Mouse (Mus musculus): ENCODE data around the gene Synj2. TPM values are rescaled to one million over a fixed set of nuclear protein-coding genes. Genes with fewer than 3 reads are reported as not detected.
"Not testable (repeated sequence)": the region's sequence is repeated elsewhere in the genome, so short reads cannot be mapped to it uniquely, and the experiment has no call there.

Gene Synj2
- polyA plus RNA-seq, 1 experiment = 1.6 TPM

GRCm38 (mm10) chr17:6020636-6021035 is 79.6 kb downstream of the Synj2 start:
- no peak for DNase-seq (ENCODE audit: low read depth in 1 of 2, low spot score in 2 of 2)
- WGBS = 78% methylated on average over 7 of the region's 7 CpGs
- Histone ChIP-seq H3K27me3 (ENCODE audit: control insufficient read depth, insufficient read depth, low read length) (no peaks in the 10 kb centered on the region), H3K36me3 (ENCODE audit: control insufficient read depth, insufficient read depth, low read length) (no peaks in the 10 kb centered on the region), H3K4me3 (ENCODE audit: extremely low read depth, insufficient read depth, insufficient read length) (no peak overlapping the region), H3K27ac (ENCODE audit: insufficient read depth, low read length) (no peak overlapping the region), H3K4me1 (ENCODE audit: control insufficient read depth, insufficient read depth, insufficient read length) (peaks cover 5% of the 10 kb centered on the region; the same call in 1 of the 2 replicates)
- no peak for TF ChIP-seq CTCF (IDR thresholded peaks at IDR 0.05; ENCODE audit: extremely low read depth, insufficient read depth, insufficient read length, insufficient replicate concordance)
- no peak for TF ChIP-seq POLR2A (IDR thresholded peaks at IDR 0.05; ENCODE audit: low read depth, low read length)

DNA sequence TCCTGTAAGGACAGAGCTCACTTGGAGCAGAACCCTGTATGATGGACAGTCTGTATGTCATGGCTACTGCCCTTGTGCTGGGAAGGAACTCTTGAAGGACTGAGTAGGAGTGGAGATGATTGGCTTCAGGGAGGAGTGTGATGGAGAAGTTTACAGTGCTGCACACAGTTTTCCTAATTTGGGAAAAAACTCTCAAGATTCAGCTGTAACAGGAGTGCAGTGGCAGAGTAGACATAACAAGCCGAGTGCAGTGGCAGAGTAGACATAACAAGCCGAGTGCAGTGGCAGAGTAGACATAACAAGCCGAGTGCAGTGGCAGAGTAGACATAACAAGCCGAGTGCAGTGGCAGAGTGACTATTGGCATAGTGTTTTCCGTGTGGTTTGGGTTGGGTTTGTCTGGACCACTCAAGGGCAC is 80.3 kb downstream of the Synj2 start:
- WGBS = 57% methylated on average over 5 of the region's 5 CpGs
- not testable (repeated sequence) for DNase-seq (ENCODE audit: low read depth in 1 of 2, low spot score in 2 of 2); H3K36me3 ChIP-seq (ENCODE audit: control insufficient read depth, insufficient read depth, low read length); H3K4me3 ChIP-seq (ENCODE audit: extremely low read depth, insufficient read depth, insufficient read length); H3K4me1 ChIP-seq (ENCODE audit: control insufficient read depth, insufficient read depth, insufficient read length); H3K27me3 ChIP-seq (ENCODE audit: control insufficient read depth, insufficient read depth, low read length); H3K27ac ChIP-seq (ENCODE audit: insufficient read depth, low read length)

- WGBS = 90% methylated on average over 7 of the region's 7 CpGs
- no peak overlapping the region for H3K4me3 ChIP-seq (ENCODE audit: extremely low read depth, insufficient read depth, insufficient read length)
- TF ChIP-seq CTCF (IDR thresholded peaks at IDR 0.05; ENCODE audit: extremely low read depth, insufficient read depth, insufficient read length, insufficient replicate concordance) (no peak), POLR2A (IDR thresholded peaks at IDR 0.05; ENCODE audit: low read depth, low read length) (no peak)
- no peaks in the 10 kb centered on the region for H3K27me3 ChIP-seq (ENCODE audit: control insufficient read depth, insufficient read depth, low read length)
- no peak for DNase-seq (ENCODE audit: low read depth in 1 of 2, low spot score in 2 of 2)
- H3K36me3 ChIP-seq (ENCODE audit: control insufficient read depth, insufficient read depth, low read length) = peaks cover 2% of the 10 kb centered on the region; the same call in 1 of the 2 replicates
- H3K4me1 ChIP-seq (ENCODE audit: control insufficient read depth, insufficient read depth, insufficient read length) = no peaks in the 10 kb centered on the region
- no peak overlapping the region for H3K27ac ChIP-seq (ENCODE audit: insufficient read depth, low read length)
These were observed 84.8 kb downstream of the Synj2 start for GRCm38 (mm10) chr17:6025831-6026230.

- no peak overlapping the region for H3K4me3 ChIP-seq (ENCODE audit: extremely low read depth, insufficient read depth, insufficient read length)
- no peaks in the 10 kb centered on the region for H3K27me3 ChIP-seq (ENCODE audit: control insufficient read depth, insufficient read depth, low read length)
- H3K36me3 ChIP-seq (ENCODE audit: control insufficient read depth, insufficient read depth, low read length) = no peaks in the 10 kb centered on the region
- H3K27ac ChIP-seq (ENCODE audit: insufficient read depth, low read length) = no peak overlapping the region
- WGBS = 88% methylated on average over 8 of the region's 8 CpGs
- no peak for DNase-seq (ENCODE audit: low read depth in 1 of 2, low spot score in 2 of 2)
- TF ChIP-seq POLR2A (IDR thresholded peaks at IDR 0.05; ENCODE audit: low read depth, low read length) = no peak
- no peak for TF ChIP-seq CTCF (IDR thresholded peaks at IDR 0.05; ENCODE audit: extremely low read depth, insufficient read depth, insufficient read length, insufficient replicate concordance)
- no peaks in the 10 kb centered on the region for H3K4me1 ChIP-seq (ENCODE audit: control insufficient read depth, insufficient read depth, insufficient read length)
These were observed 94.6 kb downstream of the Synj2 start for GRCm38 (mm10) chr17:6035661-6036060.

- H3K4me1 ChIP-seq (ENCODE audit: control insufficient read depth, insufficient read depth, insufficient read length) = no peaks in the 10 kb centered on the region
- no peaks in the 10 kb centered on the region for H3K27me3 ChIP-seq (ENCODE audit: control insufficient read depth, insufficient read depth, low read length)
- H3K4me3 ChIP-seq (ENCODE audit: extremely low read depth, insufficient read depth, insufficient read length) = no peak overlapping the region
- H3K36me3 ChIP-seq (ENCODE audit: control insufficient read depth, insufficient read depth, low read length) = no peaks in the 10 kb centered on the region
- DNase-seq (ENCODE audit: low read depth in 1 of 2, low spot score in 2 of 2) = no peak
- no peak overlapping the region for H3K27ac ChIP-seq (ENCODE audit: insufficient read depth, low read length)
- WGBS = 94% methylated on average over 8 of the region's 8 CpGs
- no peak for TF ChIP-seq CTCF (IDR thresholded peaks at IDR 0.05; ENCODE audit: extremely low read depth, insufficient read depth, insufficient read length, insufficient replicate concordance)
- TF ChIP-seq POLR2A (IDR thresholded peaks at IDR 0.05; ENCODE audit: low read depth, low read length) = no peak
These were observed 95.4 kb downstream of the Synj2 start for GRCm38 (mm10) chr17:6036458-6036857.

DNA sequence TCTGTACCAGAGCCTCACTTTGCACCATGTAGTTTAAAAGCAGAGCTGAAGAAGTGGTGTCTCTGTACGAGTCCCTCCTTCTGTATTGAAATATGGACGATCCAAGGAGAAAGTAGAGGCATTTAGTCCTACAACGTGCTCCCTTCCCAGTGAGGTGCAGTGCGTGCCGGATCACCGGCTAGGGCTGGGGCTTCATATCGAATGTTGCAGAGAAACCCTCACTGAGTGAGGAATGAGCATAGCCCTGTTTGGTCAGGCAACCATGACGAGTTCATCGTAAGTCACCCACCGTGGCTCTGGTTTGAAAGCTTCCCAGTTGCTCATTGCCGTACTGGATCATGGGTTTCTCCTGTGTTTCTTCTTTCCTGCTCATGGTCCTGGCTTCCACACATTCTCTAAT is 95.8 kb downstream of the Synj2 start:
- 93% methylated on average over 11 of the region's 11 CpGs for WGBS
- H3K4me3 ChIP-seq (ENCODE audit: extremely low read depth, insufficient read depth, insufficient read length) = no peak overlapping the region
- H3K4me1 ChIP-seq (ENCODE audit: control insufficient read depth, insufficient read depth, insufficient read length) = no peaks in the 10 kb centered on the region
- TF ChIP-seq POLR2A (IDR thresholded peaks at IDR 0.05; ENCODE audit: low read depth, low read length) = no peak
- no peaks in the 10 kb centered on the region for H3K36me3 ChIP-seq (ENCODE audit: control insufficient read depth, insufficient read depth, low read length)
- DNase-seq (ENCODE audit: low read depth in 1 of 2, low spot score in 2 of 2) = no peak
- H3K27ac ChIP-seq (ENCODE audit: insufficient read depth, low read length) = no peak overlapping the region
- H3K27me3 ChIP-seq (ENCODE audit: control insufficient read depth, insufficient read depth, low read length) = no peaks in the 10 kb centered on the region

- Histone ChIP-seq H3K36me3 (ENCODE audit: control insufficient read depth, insufficient read depth, low read length) (no peaks in the 10 kb centered on the region), H3K4me1 (ENCODE audit: control insufficient read depth, insufficient read depth, insufficient read length) (no peaks in the 10 kb centered on the region), H3K27me3 (ENCODE audit: control insufficient read depth, insufficient read depth, low read length) (no peaks in the 10 kb centered on the region), H3K4me3 (ENCODE audit: extremely low read depth, insufficient read depth, insufficient read length) (no peak overlapping the region), H3K27ac (ENCODE audit: insufficient read depth, low read length) (no peak overlapping the region)
- 93% methylated on average over 10 of the region's 10 CpGs for WGBS
- no peak for DNase-seq (ENCODE audit: low read depth in 1 of 2, low spot score in 2 of 2)
- TF ChIP-seq CTCF (IDR thresholded peaks at IDR 0.05; ENCODE audit: extremely low read depth, insufficient read depth, insufficient read length, insufficient replicate concordance) (no peak), POLR2A (IDR thresholded peaks at IDR 0.05; ENCODE audit: low read depth, low read length) (no peak)
These were observed 96.4 kb downstream of the Synj2 start for GRCm38 (mm10) chr17:6037507-6037906.
